Mouse (Mus musculus) cerebellum, adult 2 months (tissue): ENCODE measurements around the gene Psmd1.

Experiments used
- CTCF ChIP-seq: fragments of 200-500 bp; IDR thresholded peaks from 2 replicates; pipeline ENCODE4 v1.5.1; 2011; ENCODE audit warnings: low read depth, mild to moderate bottlenecking, control low read depth, low read length, moderate library complexity, borderline replicate concordance; ENCODE audit not compliant: insufficient read depth
- POLR2A ChIP-seq: fragments of 200-500 bp; IDR thresholded peaks from 2 replicates; pipeline ENCODE4 v1.6.1; 2011; ENCODE audit warnings: low read length, control low read depth, borderline replicate concordance; ENCODE audit not compliant: insufficient read depth

GRCm38 (mm10) chr1:86032273-86032987 is 31.8 kb upstream of the Psmd1 start:
- TF ChIP-seq POLR2A (no peak), CTCF (no peak)
